ENCODE assay signal across 8 mouse cellular contexts in the genomic region with DNA sequence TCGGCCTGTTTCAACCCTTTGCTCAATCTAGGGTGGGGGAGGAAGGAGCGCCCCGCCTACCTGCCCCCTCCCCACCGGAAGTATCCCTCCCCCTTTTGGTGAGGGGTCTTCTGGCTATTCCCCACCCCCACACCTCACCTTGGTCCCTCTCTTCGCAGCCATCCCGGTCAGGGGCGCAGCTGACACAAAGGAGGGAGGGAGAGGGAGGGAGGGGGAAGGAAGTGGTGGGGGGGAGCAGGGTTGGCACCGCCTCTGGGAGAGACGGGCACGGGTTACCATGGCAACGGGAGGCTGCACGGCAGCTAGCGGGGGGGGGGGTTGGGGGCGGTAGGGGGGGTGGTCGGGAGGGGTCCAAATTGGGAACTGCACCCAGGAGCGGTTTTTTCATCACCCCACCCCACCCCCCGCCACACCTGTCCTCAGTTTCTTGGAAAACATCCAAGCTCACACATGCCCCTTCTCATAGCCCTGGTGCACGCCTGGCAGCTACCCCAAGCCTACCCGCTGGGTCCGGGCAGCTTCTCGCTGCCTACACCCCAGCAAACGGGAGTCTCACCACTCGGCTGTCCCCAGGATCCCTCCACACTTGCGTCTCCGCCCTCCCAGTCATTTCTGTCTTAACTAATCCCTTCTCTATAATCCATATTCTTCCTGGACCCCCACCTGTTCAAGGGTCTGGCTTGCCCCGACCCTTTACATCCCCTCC. TPM values are rescaled to one million over a fixed set of nuclear protein-coding genes. Genes with fewer than 3 reads are reported as not detected.
DNase-seq lines count a peak whose midpoint lies in the region; ATAC-seq and TF ChIP-seq lines count a peak whose summit lies in the region.

No protein-coding gene starts in this region.

- ATAC-seq in hindbrain, embryonic 12.5 days (ENCODE audit: low FRiP score): peak; percentile 55
- ATAC-seq in limb, embryonic 14.5 days (ENCODE audit: low FRiP score, low read depth): peak; percentile 5; the same call in 1 of the 2 replicates

- peaks cover 41% of the 10 kb centered on the region for H3K4me1 ChIP-seq in hindbrain, embryonic 12.5 days
- peaks cover 29% of the 10 kb centered on the region for H3K4me1 ChIP-seq in limb, embryonic 14.5 days (ENCODE audit: control insufficient read depth, insufficient read depth, low read length)

- peak overlapping the region; percentile 91 for H3K27ac ChIP-seq in hindbrain, embryonic 12.5 days
- H3K27ac ChIP-seq in limb, embryonic 14.5 days (replicated peaks; ENCODE audit: low read depth, low read length): peak overlapping the region; percentile 45

- H3K9me3 ChIP-seq in hindbrain, embryonic 12.5 days (replicated peaks): no peaks in the 10 kb centered on the region
- H3K9me3 ChIP-seq in limb, embryonic 14.5 days (ENCODE audit: control insufficient read depth, low read length): no peaks in the 10 kb centered on the region

- peak; percentile 33 for DNase-seq in adrenal gland, postnatal 10 days
- no peak for DNase-seq in adrenal gland, adult 2 months
- DNase-seq in 416B (ENCODE audit: low read depth): peak; percentile 59
- peak; percentile 79 for DNase-seq in cerebellum, adult 8-10 months
- DNase-seq in limb, embryonic 14.5 days (ENCODE audit: low spot score): peak; percentile 39
- peak; percentile 84 for DNase-seq in retina, postnatal 1 day
- DNase-seq in ovary, postnatal 10 days (ENCODE audit: low spot score): no peak

- no peaks in the 10 kb centered on the region for H3K27me3 ChIP-seq in hindbrain, embryonic 12.5 days
- no peaks in the 10 kb centered on the region for H3K27me3 ChIP-seq in limb, embryonic 14.5 days (ENCODE audit: control insufficient read depth, insufficient read depth, low read length)

- TF ChIP-seq POLR2A in limb, embryonic 14.5 days (IDR thresholded peaks at IDR 0.05; ENCODE audit: borderline replicate concordance, extremely low read depth, insufficient read depth, insufficient read length): no peak

- H3K4me2 ChIP-seq in hindbrain, embryonic 12.5 days (replicated peaks): peak overlapping the region; percentile 77
- H3K4me2 ChIP-seq in limb, embryonic 14.5 days (replicated peaks; ENCODE audit: low read depth, low read length, severe bottlenecking): peak overlapping the region; percentile 90

- H3K9ac ChIP-seq in hindbrain, embryonic 12.5 days: peak overlapping the region; percentile 70
- peak overlapping the region; percentile 12 for H3K9ac ChIP-seq in limb, embryonic 14.5 days (ENCODE audit: low read depth, low read length, severe bottlenecking)

- under 1% methylated on average over 20 of the region's 26 CpGs for WGBS in hindbrain, embryonic 12.5 days
- under 1% methylated on average over 17 of the region's 26 CpGs for WGBS in limb, embryonic 14.5 days

- H3K36me3 ChIP-seq in hindbrain, embryonic 12.5 days: peaks cover 31% of the 10 kb centered on the region
- peaks cover 31% of the 10 kb centered on the region for H3K36me3 ChIP-seq in limb, embryonic 14.5 days (ENCODE audit: control insufficient read depth, insufficient read depth, low read length)

- H3K4me3 ChIP-seq in hindbrain, embryonic 12.5 days: peak overlapping the region; percentile 73
- H3K4me3 ChIP-seq in limb, embryonic 14.5 days (replicated peaks; ENCODE audit: low read length): peak overlapping the region; percentile 86

RNA-seq across cellular contexts. Expression of gene Krtcap2, which starts 0.6 kb away (rescaled TPM):
- total RNA-seq in adrenal gland, postnatal 10 days (2021): 100 to 1,000 TPM; 109 to 116 TPM
- 100 to 1,000 TPM; 143 to 163 TPM for total RNA-seq in adrenal gland, adult 2 months (2021)
- polyA plus RNA-seq in adrenal gland, adult 2 months (2012; rRNA removed): 433 and 437 TPM in 2 replicates
- polyA plus RNA-seq in hindbrain, embryonic 12.5 days (2016; fragmentation: Nextera tagmentation; extraction: Ambion mirVana): 247 and 271 TPM in 2 replicates
- polyA plus RNA-seq in limb, embryonic 14.5 days (2012; rRNA removed): 121 and 153 TPM in 2 replicates
- polyA plus RNA-seq in limb, embryonic 14.5 days (2014; fragmentation: Nextera tagmentation; extraction: Ambion mirVana): 352 and 353 TPM in 2 replicates

RNA-seq across cellular contexts. Expression of gene Trim46, which starts 1.0 kb away (rescaled TPM):
- total RNA-seq in adrenal gland, postnatal 10 days (2021): 1 to 10 TPM; 2.0 to 4.2 TPM
- 1 to 10 TPM; 1.9 to 2.3 TPM for total RNA-seq in adrenal gland, adult 2 months (2021)
- polyA plus RNA-seq in adrenal gland, adult 2 months (2012; rRNA removed): 6.0 and 9.1 TPM in 2 replicates
- polyA plus RNA-seq in hindbrain, embryonic 12.5 days (2016; fragmentation: Nextera tagmentation; extraction: Ambion mirVana): 27.2 and 29.6 TPM in 2 replicates
- polyA plus RNA-seq in limb, embryonic 14.5 days (2012; rRNA removed): 19.0 and 25.4 TPM in 2 replicates
- 3.9 and 4.7 TPM in 2 replicates for polyA plus RNA-seq in limb, embryonic 14.5 days (2014; fragmentation: Nextera tagmentation; extraction: Ambion mirVana)

RNA-seq across cellular contexts. Expression of gene Dpm3, which starts 14.0 kb away (rescaled TPM):
- 100 to 1,000 TPM; 115 to 122 TPM for total RNA-seq in adrenal gland, postnatal 10 days (2021)
- 100 to 1,000 TPM; 134 to 150 TPM for total RNA-seq in adrenal gland, adult 2 months (2021)
- 509 and 645 TPM in 2 replicates for polyA plus RNA-seq in adrenal gland, adult 2 months (2012; rRNA removed)
- polyA plus RNA-seq in hindbrain, embryonic 12.5 days (2016; fragmentation: Nextera tagmentation; extraction: Ambion mirVana): 63.9 and 86.7 TPM in 2 replicates
- polyA plus RNA-seq in limb, embryonic 14.5 days (2012; rRNA removed): 313 and 432 TPM in 2 replicates
- 165 and 173 TPM in 2 replicates for polyA plus RNA-seq in limb, embryonic 14.5 days (2014; fragmentation: Nextera tagmentation; extraction: Ambion mirVana)

RNA-seq across cellular contexts. Expression of gene Muc1, which starts 16.3 kb away (rescaled TPM):
- total RNA-seq in adrenal gland, postnatal 10 days (2021): under 1 TPM; 0.51 to 0.55 TPM
- total RNA-seq in adrenal gland, adult 2 months (2021): under 1 TPM; 0.24 to 0.32 TPM
- polyA plus RNA-seq in adrenal gland, adult 2 months (2012; rRNA removed): 0.53 and 0.85 TPM in 2 replicates
- polyA plus RNA-seq in hindbrain, embryonic 12.5 days (2016; fragmentation: Nextera tagmentation; extraction: Ambion mirVana): 1.5 and 1.6 TPM in 2 replicates
- polyA plus RNA-seq in limb, embryonic 14.5 days (2012; rRNA removed): 5.6 and 7.0 TPM in 2 replicates
- polyA plus RNA-seq in limb, embryonic 14.5 days (2014; fragmentation: Nextera tagmentation; extraction: Ambion mirVana): 0.55 and 1.1 TPM in 2 replicates

RNA-seq across cellular contexts. Expression of gene Mtx1, which starts 18.2 kb away (rescaled TPM):
- total RNA-seq in adrenal gland, postnatal 10 days (2021): 100 to 1,000 TPM; 176 to 198 TPM
- 100 to 1,000 TPM; 150 to 174 TPM for total RNA-seq in adrenal gland, adult 2 months (2021)
- polyA plus RNA-seq in adrenal gland, adult 2 months (2012; rRNA removed): 252 and 300 TPM in 2 replicates
- 174 and 175 TPM in 2 replicates for polyA plus RNA-seq in hindbrain, embryonic 12.5 days (2016; fragmentation: Nextera tagmentation; extraction: Ambion mirVana)
- 196 and 211 TPM in 2 replicates for polyA plus RNA-seq in limb, embryonic 14.5 days (2012; rRNA removed)
- 159 and 163 TPM in 2 replicates for polyA plus RNA-seq in limb, embryonic 14.5 days (2014; fragmentation: Nextera tagmentation; extraction: Ambion mirVana)

Comparison
In these comparisons a context has a peak if more than half of its experiments do, and no peak if none do; other contexts are left out.
1. DNase-seq: peak in adrenal gland, postnatal 10 days (single experiment), 416B (single experiment), cerebellum, adult 8-10 months (single experiment), limb, embryonic 14.5 days (single experiment) and retina, postnatal 1 day (single experiment); none in adrenal gland, adult 2 months (single experiment) and ovary, postnatal 10 days (single experiment).